Mouse (Mus musculus) frontal cortex, postnatal 14 days (tissue): ENCODE measurements around the gene Gm8281.
"Not testable (repeated sequence)": the region's sequence is repeated elsewhere in the genome, so short reads cannot be mapped to it uniquely, and the experiment has no call there.

ENCODE experiments used
- DNase-seq, 2 experiments: peaks; one replicate each; pipeline ENCODE4 v3.0.0; 2022; ENCODE audit warnings: low spot score in 2 of 2

The Gm8281 gene

DNA sequence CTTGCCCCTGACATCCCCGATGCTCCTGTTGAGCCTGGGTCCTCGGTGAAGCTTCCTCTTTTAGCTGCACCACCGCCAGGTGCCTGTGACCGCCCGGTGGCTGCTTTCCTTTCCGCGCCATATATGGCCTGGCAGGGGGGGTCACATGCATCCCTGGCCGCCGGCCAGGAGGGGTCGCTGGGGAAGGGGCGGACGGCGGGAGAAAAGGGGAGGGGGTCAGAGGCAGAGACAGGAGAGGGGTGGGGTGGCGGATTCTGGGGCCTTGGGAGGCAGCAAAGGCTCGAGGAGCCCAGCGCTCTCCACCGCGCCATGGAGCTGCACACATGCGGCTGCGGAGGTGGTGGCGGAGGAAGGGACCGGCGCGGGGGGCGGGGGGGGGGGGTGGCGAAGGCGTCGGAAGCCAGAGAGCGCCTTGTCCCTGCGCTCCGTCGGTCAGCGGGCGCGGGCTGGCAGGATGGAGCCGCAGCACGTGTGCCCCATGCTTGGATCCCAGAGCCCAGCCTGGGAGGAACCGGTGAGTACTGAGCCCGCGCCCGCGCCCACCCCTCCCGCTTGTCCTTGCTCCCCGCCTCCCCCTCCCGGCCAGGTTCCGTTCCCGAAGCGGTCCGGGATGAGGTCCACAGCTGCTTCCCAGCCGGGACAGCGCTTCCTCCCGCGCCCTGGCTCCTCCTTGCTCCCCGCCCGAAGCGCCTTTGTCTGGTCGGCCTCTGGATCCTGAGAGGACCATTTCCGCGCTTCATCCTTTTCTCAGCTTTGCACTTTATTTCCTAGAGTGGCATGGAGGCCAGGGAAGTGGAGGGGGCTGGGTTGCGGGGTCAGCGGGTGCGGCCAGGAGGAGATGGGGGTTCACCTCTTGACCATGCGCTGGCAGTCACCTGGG, at the start of gene Gm8281:
TSS of gene Gm8281 (plus strand) at position 430 of the 880 bp plus-strand sequence.
- peak in 1 of 2 experiments; percentile 2 for DNase-seq

DNA sequence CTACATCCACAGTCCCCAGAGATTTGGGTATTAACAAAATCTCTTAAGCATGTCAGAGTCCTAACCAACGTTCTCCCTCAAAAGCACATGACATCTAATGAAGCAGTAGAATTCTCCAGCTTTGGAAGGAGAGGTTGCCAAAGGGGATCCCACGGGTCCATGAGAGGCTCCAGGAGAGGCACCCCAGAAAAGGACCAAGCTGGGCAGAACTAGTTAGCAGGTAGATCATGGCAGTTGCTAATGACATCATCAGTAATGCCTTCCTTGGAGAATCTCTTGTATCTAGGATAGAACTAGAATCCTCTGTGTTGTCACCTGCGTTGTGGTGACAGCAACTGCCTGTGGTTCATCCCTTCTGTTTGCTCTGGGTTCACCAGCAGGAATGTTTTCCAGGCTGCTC, 20.5 kb upstream of the Gm8281 start, which contains the start of gene 4930555G01Rik:
TSS of gene 4930555G01Rik (plus strand) at position 301 of the 400 bp plus-strand sequence.
- DNase-seq: not testable (repeated sequence)

- not testable (repeated sequence) for DNase-seq
These were observed 60.4 kb downstream of the Gm8281 start, which contains the start of gene Gm8279 for GRCm38 (mm10) chr14:5131219-5131618. Gene Gm8279 (plus strand): TSS chr14:5131519.
